Mouse (Mus musculus): Measurements from ENCODE around the gene Ndufaf1. TPM values are rescaled to one million over a fixed set of nuclear protein-coding genes. Genes with fewer than 3 reads are reported as not detected.
"Not testable (repeated sequence)": the region's sequence is repeated elsewhere in the genome, so short reads cannot be mapped to it uniquely, and the experiment has no call there.

The Ndufaf1 gene
- polyA plus RNA-seq, 1 experiment: not detected

GRCm38 (mm10) chr2:119621302-119621701, 41.3 kb downstream of the Ndufaf1 start:
- WGBS: 99% methylated on average over 2 of the region's 2 CpGs
- H3K4me3 ChIP-seq (ENCODE audit: insufficient read depth, low read depth, low read length): no peak overlapping the region
- H3K27ac ChIP-seq (ENCODE audit: insufficient read depth, low read depth, low read length): no peak overlapping the region
- peaks cover 5% of the 10 kb centered on the region; the same call in 1 of the 2 replicates for H3K4me1 ChIP-seq (ENCODE audit: control insufficient read depth, insufficient read depth, low read length)
- TF ChIP-seq CTCF (IDR thresholded peaks at IDR 0.05; ENCODE audit: insufficient read depth, low read depth, low read length) (no peak), POLR2A (IDR thresholded peaks at IDR 0.05; ENCODE audit: insufficient read depth, low read depth, low read length) (no peak)

GRCm38 (mm10) chr2:119619002-119619401, 43.6 kb downstream of the Ndufaf1 start:
- WGBS: 4% methylated on average over 6 of the region's 6 CpGs
- H3K27ac ChIP-seq (ENCODE audit: insufficient read depth, low read depth, low read length); H3K4me1 ChIP-seq (ENCODE audit: control insufficient read depth, insufficient read depth, low read length): not testable (repeated sequence)
- peak overlapping the region; percentile 54 for H3K4me3 ChIP-seq (ENCODE audit: insufficient read depth, low read depth, low read length)

- no peak within 1 kb of the TSS for H3K27ac ChIP-seq (ENCODE audit: insufficient read depth, low read depth, low read length)
- TF ChIP-seq POLR2A (IDR thresholded peaks at IDR 0.05; ENCODE audit: insufficient read depth, low read depth, low read length) (no peak), CTCF (IDR thresholded peaks at IDR 0.05; ENCODE audit: insufficient read depth, low read depth, low read length) (no peak)
- under 1% methylated on average over 55 of the region's 55 CpGs for WGBS
These were observed 44.2 kb downstream of the Ndufaf1 start, which contains the start of the genes Nusap1 and Oip5 for GRCm38 (mm10) chr2:119618199-119618982. Nusap1 (plus strand) TSS chr2:119618298. Oip5 (minus strand) TSS chr2:119618469.

GRCm38 (mm10) chr2:119617841-119618198, 44.8 kb downstream of the Ndufaf1 start:
- TF ChIP-seq POLR2A (IDR thresholded peaks at IDR 0.05; ENCODE audit: insufficient read depth, low read depth, low read length) (no peak), CTCF (IDR thresholded peaks at IDR 0.05; ENCODE audit: insufficient read depth, low read depth, low read length) (no peak)
- H3K4me1 ChIP-seq (ENCODE audit: control insufficient read depth, insufficient read depth, low read length): peaks cover 5% of the 10 kb centered on the region; the same call in 1 of the 2 replicates
- WGBS: 1% methylated on average over 13 of the region's 13 CpGs
- H3K27ac ChIP-seq (ENCODE audit: insufficient read depth, low read depth, low read length): no peak overlapping the region
- peak overlapping the region; percentile 75 for H3K4me3 ChIP-seq (ENCODE audit: insufficient read depth, low read depth, low read length)

More at GRCm38 (mm10) chr2:119618199-119618982, 44.2 kb downstream of the Ndufaf1 start, which contains the start of the genes Nusap1 and Oip5:
- H3K4me1 ChIP-seq (ENCODE audit: control insufficient read depth, insufficient read depth, low read length): peaks cover 5% of the 10 kb centered on the region; the same call in 1 of the 2 replicates
- peak within 1 kb of the TSS; percentile 75 for H3K4me3 ChIP-seq (ENCODE audit: insufficient read depth, low read depth, low read length)

GRCm38 (mm10) chr2:119607023-119607422, 55.6 kb downstream of the Ndufaf1 start:
- TF ChIP-seq POLR2A (IDR thresholded peaks at IDR 0.05; ENCODE audit: insufficient read depth, low read depth, low read length) (no peak), CTCF (IDR thresholded peaks at IDR 0.05; ENCODE audit: insufficient read depth, low read depth, low read length) (no peak)
- 94% methylated on average over 4 of the region's 4 CpGs for WGBS
- Histone ChIP-seq H3K4me1 (ENCODE audit: control insufficient read depth, insufficient read depth, low read length) (no peaks in the 10 kb centered on the region), H3K4me3 (ENCODE audit: insufficient read depth, low read depth, low read length) (no peak overlapping the region), H3K27ac (ENCODE audit: insufficient read depth, low read depth, low read length) (no peak overlapping the region)

Other genes starting within 250 kb of the Ndufaf1 start
- not detected in 2 replicates for gene Ino80, start 185.1 kb downstream of the Ndufaf1 start, polyA plus RNA-seq (2012; ENCODE audit: insufficient read depth, insufficient read length, low replicate concordance, missing spikeins)
- not detected in 2 replicates for gene Exd1, start 115.2 kb downstream of the Ndufaf1 start, polyA plus RNA-seq (2012; ENCODE audit: insufficient read depth, insufficient read length, low replicate concordance, missing spikeins)
- gene Chp1, start 115.1 kb downstream of the Ndufaf1 start, polyA plus RNA-seq (2012; ENCODE audit: insufficient read depth, insufficient read length, low replicate concordance, missing spikeins): not detected in 2 replicates
- not detected in 2 replicates for gene Nusap1, start 44.5 kb downstream of the Ndufaf1 start, polyA plus RNA-seq (2012; ENCODE audit: insufficient read depth, insufficient read length, low replicate concordance, missing spikeins)
- not detected in 2 replicates for gene Oip5, start 44.4 kb downstream of the Ndufaf1 start, polyA plus RNA-seq (2012; ENCODE audit: insufficient read depth, insufficient read length, low replicate concordance, missing spikeins)
- not detected in 2 replicates for gene Rtf1, start 12.2 kb upstream of the Ndufaf1 start, polyA plus RNA-seq (2012; ENCODE audit: insufficient read depth, insufficient read length, low replicate concordance, missing spikeins)
- not detected in 2 replicates for gene Itpka, start 79.5 kb upstream of the Ndufaf1 start, polyA plus RNA-seq (2012; ENCODE audit: insufficient read depth, insufficient read length, low replicate concordance, missing spikeins)
- gene Ltk, start 97.6 kb upstream of the Ndufaf1 start, polyA plus RNA-seq (2012; ENCODE audit: insufficient read depth, insufficient read length, low replicate concordance, missing spikeins): not detected in 2 replicates
- not detected in 2 replicates for gene Rpap1, start 124.7 kb upstream of the Ndufaf1 start, polyA plus RNA-seq (2012; ENCODE audit: insufficient read depth, insufficient read length, low replicate concordance, missing spikeins)
- gene Tyro3, start 134.9 kb upstream of the Ndufaf1 start, polyA plus RNA-seq (2012; ENCODE audit: insufficient read depth, insufficient read length, low replicate concordance, missing spikeins): not detected in 2 replicates
- gene Mga, start 234.4 kb upstream of the Ndufaf1 start, polyA plus RNA-seq (2012; ENCODE audit: insufficient read depth, insufficient read length, low replicate concordance, missing spikeins): 172 TPM in 1 of 2 replicates, not detected in the other

Data from olfactory bulb, adult 2 months (tissue).